Mouse (Mus musculus) skeletal muscle tissue, adult 2 months (tissue): Measurements from ENCODE around the gene A630095N17Rik.

Experiments used
- DNase-seq: peaks from one replicate; pipeline ENCODE4 v3.0.0-alpha.2; 2012; ENCODE audit warnings: low read depth, low spot score

Gene A630095N17Rik

DNA sequence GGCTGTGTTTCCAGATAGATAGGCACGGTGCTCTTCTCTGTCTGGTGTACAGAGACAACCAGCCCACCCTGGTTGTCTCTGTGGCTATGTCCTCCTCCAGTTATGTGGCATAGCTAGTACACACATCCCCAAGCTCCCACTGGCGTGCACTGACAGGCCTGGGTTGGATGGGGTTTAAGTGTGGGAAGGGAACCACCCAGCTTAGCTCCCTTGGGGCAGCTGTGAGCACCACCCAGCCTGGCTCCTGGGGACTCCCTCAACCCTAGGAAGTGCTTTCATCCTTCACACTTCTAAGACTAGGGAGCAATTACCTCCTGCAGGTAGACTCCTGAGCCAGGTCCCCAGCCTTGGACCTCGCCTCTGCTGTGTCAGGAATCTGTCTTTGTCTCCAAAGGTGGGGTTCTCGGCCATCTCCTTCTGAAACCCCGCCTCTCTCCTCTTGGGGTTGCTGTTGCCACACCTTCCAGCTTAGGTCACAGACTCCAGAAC is at the start of gene A630095N17Rik:
TSS of gene A630095N17Rik (minus strand) at position 439 of the 489 bp plus-strand sequence.
- no peak for DNase-seq

DNA sequence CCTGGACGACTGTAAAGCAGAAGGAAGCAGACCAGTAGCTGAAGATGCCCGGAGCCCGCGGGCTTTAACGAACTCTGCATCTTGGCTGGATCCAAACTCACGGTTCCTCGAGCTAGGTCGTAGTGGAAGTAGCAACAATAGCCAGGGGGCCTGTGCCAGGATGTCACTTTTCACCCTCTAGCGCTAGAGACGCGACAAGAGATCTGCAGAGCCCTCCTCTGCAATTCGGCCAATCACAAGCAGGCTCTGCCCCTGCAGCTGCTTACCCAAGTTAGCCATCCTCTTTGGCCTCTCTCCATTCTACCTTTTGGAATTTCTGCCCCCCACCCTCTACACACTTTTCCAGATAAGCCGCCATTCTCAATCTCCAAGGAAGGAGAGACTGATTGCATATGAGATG is 46.3 kb upstream of the A630095N17Rik start, which contains the start of gene Resp18:
TSS of gene Resp18 (minus strand) at position 188 of the 400 bp plus-strand sequence.
- DNase-seq = no peak

DNA sequence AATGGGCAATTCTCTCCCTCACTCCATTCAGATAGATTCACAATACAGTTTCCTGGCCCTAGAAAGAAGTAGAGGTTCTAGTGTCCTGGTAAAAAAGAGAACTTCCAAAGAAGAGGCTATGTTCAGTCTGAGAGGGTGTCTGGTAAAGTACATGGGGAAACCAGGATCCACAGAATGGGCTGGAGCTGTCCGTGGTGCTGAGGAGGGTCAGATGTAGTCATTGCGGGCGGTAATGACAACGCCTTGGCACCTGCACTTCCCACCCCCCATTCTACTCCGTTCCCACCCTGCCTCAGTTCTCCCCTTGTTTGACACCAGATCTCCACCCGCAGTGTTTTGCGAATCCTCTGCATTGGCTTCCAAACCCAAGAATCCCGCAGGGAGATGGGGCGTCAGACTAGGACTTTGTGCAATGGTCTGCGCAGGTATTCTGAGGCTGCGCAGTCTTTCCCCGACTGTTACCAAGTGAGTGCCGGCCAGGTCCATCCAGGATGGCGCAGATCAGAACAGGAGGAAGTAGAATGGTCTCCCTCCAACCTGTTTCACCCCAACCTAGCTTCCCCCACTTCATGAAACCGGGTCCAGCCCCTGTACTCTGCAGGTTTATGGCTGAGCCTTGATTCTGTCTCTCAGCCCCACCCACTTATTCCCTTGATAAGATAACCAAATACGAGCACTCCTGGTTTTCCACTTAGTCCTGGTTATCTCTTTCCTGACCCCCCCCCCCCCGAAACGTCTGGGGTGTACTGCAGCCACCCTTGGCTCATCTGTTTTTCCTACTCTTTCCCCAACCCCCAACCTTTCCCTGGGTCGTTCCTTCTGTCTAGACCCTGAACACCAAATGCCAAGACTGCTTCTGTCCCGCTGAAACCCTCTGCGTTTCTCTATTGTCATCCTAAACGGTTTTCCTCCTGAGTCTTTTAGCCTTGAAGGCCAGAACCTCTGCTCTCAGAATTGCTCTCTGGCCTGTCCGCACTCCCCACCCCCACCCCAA is 45.6 kb upstream of the A630095N17Rik start:
- no peak for DNase-seq

DNA sequence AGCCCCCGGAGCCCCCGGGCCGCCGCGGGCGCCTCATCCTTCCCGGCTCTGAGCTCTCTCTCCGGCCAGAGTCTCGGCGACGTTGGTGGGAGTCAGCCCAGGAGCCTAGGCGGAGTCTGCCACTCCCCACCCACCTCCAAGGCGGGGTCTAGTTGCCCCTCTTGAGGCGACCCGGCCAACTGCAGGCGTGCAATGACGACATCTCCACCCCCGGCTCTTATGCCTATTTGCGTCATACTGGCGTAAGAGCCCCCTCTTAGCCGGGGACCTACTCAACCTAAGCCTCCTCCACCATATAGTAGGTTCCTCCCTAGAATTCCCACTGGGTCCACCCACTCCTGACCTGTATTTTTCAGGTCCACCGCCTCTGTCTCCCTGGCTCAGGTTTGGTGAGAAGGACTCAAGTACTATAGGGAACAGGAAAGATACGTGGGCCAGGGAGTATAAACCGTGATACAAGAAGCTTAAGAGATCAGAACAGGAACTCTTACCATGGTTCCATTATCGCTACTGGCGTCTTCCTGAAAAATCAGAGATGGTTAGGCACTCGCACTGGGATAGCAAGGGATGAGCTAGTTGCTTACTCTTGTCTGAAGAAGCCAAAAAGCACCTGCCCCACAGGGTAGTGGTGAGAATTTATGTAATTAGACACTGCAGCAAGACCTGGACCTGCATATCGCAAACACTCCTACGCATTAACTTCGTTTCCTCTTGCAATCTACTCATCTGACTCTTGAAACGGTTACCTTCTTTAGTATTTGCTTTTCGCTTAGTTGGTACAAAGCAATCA is 32.4 kb upstream of the A630095N17Rik start, which contains the start of gene Ptprn:
TSS of gene Ptprn (minus strand) at position 412 of the 790 bp plus-strand sequence.
- DNase-seq = no peak

DNA sequence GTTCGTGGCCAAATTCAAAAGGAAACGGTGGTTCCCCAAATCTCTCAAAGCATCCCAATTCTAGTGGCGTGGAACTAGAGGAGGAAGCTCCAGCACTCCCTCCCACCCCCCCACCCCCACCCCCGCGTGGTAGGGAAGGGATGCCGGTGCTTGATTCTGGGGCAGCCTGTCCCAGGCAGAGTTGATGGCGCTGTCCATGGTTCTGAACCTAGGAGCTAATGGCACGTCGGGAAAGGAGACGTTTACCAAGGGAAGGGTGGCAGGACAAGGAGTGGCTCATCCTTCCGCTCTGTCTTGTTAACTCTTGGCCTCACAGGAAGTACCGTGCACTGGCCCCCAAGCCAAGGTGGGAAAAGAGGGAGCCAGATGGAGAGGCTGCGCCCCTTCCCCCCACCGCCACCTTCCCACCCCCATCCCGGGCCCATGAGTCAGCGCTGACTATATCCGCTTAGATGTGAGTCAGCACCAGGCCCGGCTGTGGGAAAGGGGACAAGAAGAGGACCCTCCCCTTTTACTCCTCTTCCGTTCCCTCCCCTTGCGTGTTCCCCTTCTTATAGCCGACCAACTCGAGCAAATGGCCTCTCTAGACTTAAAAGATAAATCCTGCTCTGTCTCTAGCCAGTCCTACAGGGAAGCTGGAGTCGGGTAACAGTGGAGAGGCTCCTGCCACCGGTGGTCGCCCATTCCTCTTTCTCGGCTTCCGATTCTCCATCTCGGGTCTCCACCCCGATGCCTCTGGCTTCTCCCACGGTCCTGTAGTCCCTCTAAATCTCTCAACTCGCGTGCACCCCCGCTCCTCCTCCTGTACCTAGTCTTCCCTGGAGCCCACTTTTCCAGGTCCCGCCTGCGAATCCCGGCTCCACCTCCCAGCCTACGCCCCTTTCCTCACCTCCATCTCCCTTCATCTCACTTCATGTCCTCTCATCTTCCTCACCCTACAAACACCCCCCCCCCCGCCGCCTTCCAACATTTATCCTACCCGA is 31.4 kb upstream of the A630095N17Rik start:
- DNase-seq = no peak

DNA sequence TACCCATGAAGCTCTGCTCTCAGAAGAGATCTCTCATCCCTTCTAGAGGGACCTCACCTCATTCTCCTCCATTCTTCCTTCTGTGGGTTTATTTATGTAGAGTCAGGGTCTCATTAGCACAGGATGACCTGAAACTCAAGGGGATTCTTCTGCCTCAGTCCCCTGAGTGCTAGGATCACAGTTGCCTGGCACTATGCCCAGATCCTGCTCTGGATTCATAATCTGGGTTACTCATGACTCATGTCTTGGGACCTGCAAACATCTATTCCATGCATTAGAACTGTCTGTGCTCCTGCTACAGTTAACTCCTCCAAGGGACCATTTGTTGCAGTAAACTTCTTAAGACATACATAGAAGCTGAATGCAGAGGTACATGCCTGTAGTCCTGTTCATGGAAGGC is 29.4 kb upstream of the A630095N17Rik start:
- DNase-seq = no peak

DNA sequence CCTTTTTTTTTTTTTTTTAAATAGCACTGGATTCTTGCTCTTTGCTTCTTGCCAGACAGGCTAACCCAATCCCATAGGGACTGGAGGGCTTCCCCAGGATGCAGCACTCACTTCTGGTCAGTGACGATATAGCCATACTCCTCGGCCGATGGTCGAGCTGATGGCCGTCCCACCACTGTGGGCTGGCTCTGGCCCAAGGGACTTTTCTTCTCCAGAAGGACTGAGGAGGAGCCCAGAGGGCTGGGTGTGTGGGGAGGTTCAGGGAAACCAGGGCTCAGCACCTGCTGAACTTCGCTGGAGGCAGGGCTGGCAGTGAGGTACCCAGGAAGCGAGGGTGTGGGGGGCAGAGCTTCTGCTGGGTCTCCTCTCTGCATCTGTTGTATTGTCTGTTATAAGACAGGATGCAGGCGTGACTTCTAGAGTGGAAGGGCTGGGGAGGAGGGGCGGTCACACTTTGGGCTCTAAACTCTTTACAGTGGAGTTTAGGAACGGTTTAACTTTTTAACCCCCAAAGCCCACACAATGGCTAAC is 23.7 kb upstream of the A630095N17Rik start:
- DNase-seq = no peak

DNA sequence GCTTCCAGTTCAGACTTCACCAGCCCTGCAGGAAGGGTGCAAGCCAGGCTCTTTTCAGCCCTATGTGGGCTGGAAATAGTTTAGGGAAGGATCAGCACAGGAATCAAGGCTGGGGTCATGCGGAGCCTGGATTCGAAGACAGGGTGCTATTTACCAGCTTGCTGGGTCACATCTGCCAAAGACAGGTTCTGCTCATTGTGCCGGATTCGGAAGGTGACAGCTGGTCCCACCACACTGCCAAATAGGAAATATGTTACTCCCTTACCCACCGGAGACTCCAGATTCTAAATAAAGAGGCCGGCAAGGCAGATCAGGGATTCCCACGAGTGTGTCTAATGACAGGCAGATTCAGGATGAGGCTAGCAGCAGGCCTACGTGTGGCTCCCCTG is 22.7 kb upstream of the A630095N17Rik start:
- DNase-seq = no peak

DNA sequence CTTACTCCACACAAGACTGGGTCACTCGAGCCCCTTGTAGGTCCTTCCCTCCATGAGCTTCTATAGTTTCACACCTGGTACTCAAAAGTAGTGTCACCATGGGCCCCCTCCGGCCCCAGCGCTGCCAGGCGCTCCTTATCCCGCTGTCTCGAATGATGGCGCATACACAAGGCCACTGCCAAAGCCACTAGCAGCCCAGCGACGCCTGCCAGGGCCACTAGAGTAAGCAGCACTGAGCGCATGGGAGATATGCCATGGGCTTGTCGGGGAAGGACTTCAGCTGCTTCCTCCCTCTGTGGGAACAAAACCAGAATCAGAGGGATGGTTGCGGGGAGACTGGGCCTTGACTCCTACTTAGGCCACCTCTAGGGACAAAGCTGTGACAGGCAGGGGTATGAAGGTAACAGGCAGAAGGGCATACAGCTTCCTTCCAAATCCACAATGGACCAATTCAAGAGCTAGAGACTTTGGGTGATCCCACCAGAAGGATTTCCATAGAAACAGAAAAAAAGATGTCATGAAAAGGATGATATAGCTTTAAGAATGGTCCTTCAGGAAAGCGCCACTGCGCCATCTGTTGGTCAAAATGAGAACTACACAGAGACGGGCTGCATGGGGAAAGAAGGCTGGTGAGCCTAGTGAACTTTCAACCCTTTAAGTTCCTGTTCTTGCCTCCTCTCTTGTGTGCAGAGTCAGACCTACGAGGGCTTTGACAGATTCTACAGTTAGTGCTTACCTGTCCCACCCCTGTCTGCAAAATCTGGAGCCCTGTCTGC is 22.1 kb upstream of the A630095N17Rik start:
- DNase-seq = peak; percentile 60

DNA sequence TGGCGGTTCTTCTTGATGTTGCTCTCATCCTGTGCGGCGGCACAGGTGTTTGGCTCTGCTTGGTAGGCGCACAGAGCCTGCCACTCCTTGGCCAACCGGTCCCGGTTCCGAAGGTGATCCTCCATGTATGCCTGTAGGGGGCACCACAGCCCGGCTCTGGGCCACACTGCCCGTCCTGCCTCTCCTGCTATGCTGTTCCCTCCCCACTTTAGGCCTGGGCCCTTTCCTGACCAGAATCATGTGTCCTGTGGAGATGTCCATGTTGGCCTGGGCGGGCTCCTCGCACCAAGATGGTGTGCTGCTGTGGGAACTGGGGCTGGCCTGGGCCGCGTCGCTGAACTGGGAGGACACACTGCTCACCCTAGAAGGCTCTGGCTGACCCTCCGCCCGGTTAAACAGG is 21.1 kb upstream of the A630095N17Rik start:
- no peak for DNase-seq

DNA sequence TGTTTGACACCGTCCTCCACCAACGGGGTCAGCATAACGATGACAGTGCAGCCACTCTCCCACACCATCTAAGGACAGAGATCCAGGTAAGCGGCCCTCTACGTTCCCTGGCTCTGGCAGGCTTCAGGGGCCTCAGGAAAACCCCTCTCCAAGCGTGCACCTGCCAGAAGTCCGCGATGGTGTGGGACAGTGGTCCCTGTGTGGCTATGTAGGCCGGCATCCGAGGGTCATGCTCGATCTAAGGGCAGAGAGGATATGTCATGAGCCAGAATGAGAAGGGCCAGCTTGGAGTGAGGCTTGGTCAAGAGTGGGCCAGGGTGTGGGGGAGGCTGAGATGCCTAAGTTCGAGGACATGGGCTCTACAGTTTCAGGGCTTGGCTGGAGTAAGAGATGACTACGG is 20.4 kb upstream of the A630095N17Rik start:
- DNase-seq = no peak

DNA sequence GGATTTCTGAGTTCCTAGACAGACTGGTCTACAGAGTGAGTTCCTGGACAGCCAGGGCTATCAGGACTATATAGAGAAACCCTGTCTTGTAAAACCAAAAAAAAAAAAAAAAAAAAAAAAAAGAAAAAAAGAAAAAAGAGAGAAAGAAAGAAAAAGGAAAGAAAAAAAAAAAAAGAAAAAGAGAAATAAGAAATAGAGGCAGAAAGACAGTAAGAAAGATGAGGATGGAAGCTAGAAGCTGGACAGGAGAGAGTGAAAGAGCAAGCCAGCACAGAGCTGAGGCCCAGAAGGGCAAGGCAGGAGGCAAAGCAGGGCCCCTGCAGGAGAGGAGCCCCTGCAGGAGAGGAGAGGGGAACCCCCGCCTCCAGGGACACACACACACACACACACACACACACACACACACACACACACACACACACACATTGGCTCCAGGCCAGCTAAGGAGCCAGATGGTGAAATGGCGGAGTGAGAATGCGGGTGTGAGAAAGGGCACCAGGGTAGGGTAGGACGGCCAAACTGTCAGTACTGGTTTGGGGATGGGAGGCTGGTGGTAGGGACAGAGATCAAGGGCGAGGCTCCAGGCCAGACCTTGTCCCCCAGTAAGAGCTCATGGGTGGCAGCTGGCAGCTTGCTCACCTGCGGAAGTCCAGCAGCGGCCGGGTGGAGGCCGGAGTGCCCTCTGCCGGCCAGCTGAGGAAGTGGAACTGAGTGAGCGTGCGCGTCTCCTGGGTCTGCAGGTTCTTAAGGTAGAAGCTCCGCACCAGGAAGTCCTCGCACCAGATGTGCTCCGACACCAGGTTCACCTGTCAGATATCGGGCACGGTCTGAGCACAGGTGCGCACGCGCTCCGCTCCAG is 19.4 kb upstream of the A630095N17Rik start:
- DNase-seq = peak; percentile 81

DNA sequence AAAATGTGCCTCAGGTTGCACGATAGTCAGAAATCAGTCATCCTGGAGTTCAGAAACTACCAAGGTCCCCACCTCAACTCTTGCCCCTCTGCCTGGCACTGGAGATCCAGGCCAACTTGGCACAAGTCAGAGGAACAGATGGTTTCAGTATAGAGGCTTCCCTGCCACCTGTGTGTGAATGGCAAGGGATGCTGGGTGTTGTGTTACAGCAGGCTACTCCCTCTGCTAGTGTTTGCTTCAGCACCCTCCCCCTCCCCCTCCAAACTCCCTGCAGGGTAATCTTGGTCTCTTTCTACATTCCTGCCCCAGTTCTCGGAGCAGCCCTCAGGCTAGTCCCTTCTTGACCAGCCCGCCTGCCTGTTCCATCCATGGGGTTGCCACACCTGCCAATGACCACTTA is 18.6 kb upstream of the A630095N17Rik start:
- DNase-seq = no peak

DNA sequence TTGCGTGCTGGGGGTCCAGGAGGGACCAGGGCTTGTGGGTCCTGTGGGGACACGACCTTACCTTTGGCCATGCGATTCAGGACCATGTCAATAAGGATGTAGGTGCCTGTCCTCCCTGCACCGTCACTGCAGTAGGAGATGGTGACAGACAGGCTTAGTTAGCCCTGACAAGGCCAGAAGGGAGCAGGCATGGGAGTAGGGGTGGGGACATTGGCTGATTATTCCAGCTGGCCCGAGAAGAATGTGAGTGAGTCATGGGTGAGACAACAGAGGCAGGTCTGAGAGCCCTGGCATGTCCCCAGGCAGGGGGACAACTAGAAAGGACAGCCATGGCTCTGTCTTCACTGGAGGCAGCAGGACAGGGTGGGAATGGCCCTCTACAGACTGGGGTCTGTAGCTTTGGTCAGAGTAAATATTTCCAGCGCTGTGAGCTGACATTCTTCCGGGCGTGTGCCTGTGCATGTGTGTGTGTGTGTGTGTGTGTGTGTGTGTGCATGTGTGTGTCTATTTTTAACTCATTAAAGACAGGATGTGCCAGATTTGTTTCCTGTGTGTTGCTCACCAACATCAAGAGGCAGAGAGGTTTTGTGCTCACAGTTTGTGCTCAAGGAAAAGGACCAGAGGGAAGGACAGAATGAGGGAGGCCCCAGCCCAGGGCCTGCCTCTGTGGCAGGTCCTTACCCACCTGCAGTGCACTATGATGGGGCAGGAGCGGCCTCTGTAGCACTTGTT is 16.3 kb upstream of the A630095N17Rik start:
- DNase-seq = peak; percentile 48

DNA sequence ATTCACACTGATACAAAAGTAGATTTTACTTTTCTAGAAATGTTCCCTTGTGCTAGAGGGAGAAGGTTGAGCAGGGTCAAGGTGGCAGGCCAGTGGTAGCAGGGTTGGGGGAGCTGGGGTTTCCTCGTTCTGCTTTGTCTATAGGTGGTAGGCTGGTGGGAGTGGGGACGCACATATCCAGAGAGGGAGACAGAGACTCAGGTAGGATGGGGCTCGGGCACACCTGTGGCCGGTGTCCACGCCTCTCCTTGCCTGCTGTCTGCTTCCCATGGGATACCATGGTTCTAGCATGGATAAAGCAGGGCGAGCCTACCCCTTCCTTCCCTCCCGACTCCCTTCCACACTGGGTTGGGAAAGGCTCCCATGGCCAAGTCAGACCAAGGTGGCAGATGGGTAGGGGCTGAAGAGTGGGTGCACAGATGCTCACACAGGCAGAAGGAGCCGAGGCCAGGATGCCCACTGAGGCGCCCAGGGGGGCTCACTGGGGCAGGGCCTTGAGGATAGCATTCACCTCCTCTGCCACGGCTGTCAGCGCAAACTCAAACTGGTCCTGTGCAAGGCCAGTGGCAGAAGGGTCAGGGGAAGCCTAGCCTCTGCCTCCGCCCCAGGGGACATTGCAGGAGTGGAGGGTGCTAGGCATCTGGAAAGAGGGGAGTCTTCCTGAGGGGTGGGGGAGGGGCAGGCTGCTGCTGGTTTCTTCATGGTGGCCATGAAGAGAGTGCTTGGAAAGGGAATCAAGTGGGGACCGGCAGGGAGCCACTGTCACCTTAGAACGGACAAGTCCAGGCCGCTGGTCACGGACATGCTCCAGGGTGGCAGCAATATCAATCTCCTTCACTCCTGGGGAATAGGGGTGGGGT is 15.4 kb upstream of the A630095N17Rik start:
- DNase-seq = no peak

DNA sequence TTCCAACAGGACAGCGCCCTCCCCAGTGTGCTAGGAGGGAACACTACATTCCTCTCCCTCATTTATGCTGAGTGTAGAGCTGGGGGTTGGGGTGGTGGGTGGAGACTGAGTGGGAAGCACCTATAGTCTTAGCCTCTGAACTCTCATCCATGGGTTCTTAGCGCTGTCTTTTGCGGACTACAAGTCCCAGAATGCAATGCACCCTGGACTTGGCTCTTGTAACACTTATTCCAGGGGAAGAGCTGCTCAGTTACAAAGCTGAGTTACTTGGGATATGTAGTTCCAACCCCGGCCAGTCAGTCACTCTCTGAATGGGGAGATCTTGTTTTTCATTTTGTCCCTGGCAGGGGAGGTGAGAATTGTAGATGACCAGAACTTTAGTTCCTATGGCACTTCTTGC is 12.9 kb upstream of the A630095N17Rik start:
- DNase-seq = peak; percentile 71

DNA sequence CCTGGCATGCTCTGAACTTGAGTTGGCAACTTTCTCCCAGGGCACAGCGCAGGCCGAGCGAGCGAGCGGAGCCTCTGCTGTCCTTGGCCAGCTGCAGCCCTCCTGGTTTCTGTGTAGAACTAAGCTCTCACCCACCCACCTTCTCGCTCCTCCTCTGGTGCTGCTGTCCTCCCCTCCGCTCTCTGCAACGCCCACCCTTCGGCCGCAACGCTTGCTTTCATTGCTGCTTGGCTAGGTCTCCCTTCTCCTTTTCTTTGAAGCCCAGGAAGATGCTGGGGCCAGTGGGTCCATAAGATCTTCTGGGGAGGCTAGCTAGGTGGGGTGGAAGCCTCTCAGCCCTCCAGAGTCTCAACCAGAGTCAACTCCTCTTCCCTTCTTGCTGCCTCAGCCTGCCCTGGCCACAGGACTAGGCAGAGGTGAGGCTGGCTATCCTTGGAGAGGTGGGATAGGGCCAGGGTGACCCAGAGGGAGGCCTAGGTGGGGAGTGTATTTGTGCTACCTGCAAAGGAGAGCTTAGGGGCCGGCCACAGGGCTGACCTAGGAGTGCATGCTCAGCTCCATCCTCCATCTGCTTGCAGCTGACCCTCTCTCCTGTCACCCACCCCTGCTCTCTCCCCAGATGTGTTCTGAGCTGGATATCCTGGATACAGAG is 12.4 kb upstream of the A630095N17Rik start:
- DNase-seq = no peak
